Mouse (Mus musculus) G1E (cell line): ENCODE measurements around the gene Fam196b. TPM values are rescaled to one million over a fixed set of nuclear protein-coding genes. Genes with fewer than 3 reads are reported as not detected.

Source experiments
- ATAC-seq: 2 replicates; pipeline ENCODE4 v1.8.0; 2016; ENCODE audit warnings: mild to moderate bottlenecking; ENCODE audit not compliant: insufficient number of reproducible peaks, poor library complexity, low FRiP score, severe bottlenecking; ENCODE audit errors: extremely low read depth
- DNase-seq: peaks from one replicate; pipeline ENCODE4 v3.0.0; 2012; ENCODE audit warnings: low spot score
- H3K27me3 ChIP-seq: 2 replicates; pipeline ENCODE4 v1.6.1; 2012; ENCODE audit warnings: mild to moderate bottlenecking, low read length, inconsistent platforms; ENCODE audit not compliant: insufficient read depth
- H3K36me3 ChIP-seq: replicated peaks from 2 replicates; pipeline ENCODE3; 2012; ENCODE audit warnings: mild to moderate bottlenecking, inconsistent platforms
- H3K4me1 ChIP-seq: 2 replicates; pipeline ENCODE4 v1.6.1; 2012; ENCODE audit warnings: low read depth, low read length, inconsistent platforms, mixed read lengths; ENCODE audit not compliant: insufficient read depth
- H3K4me3 ChIP-seq: 2 replicates; pipeline ENCODE4 v1.5.1; 2012; ENCODE audit warnings: low read depth, mild to moderate bottlenecking, inconsistent platforms, low read length, moderate library complexity, mixed read lengths
- H3K9me3 ChIP-seq: replicated peaks from 2 replicates; pipeline ENCODE4 v1.6.1; 2012; ENCODE audit warnings: inconsistent platforms
- CTCF ChIP-seq: IDR thresholded peaks from 2 replicates; pipeline ENCODE4 v1.5.1; 2012; ENCODE audit warnings: low read depth, low read length, inconsistent platforms, mixed read lengths
- GATA1 ChIP-seq: IDR thresholded peaks from 2 replicates; pipeline ENCODE4 v1.6.1; 2012; ENCODE audit warnings: borderline replicate concordance, low read length, inconsistent platforms, mixed read lengths
- GATA2 ChIP-seq: IDR thresholded peaks from 2 replicates; pipeline ENCODE4 v1.6.1; 2012; ENCODE audit warnings: low read depth, low read length, inconsistent platforms, borderline replicate concordance
- POLR2AphosphoS5 ChIP-seq: IDR thresholded peaks from 2 replicates; pipeline ENCODE4 v1.6.1; 2012; ENCODE audit warnings: low read depth, low read length, inconsistent platforms; ENCODE audit not compliant: insufficient replicate concordance
- TAL1 ChIP-seq: conservative IDR thresholded peaks from 2 replicates; pipeline ENCODE4 v1.6.1; 2012; ENCODE audit warnings: low read depth, low read length, inconsistent platforms, mixed read lengths
- polyA plus RNA-seq: library from polyadenylated mRNA; stranded (reverse); fragments of >175 nt; gene quantifications from 2 replicates; pipeline ENCODE4 v1.2.3, GENCODE M21; 2012
- total RNA-seq, 2 experiments: library from RNA; stranded (forward) in 1 of 2; stranded (reverse) in 1 of 2; fragments of 200-1000 nt in 1 of 2; fragments of >200 nt in 1 of 2; fragmentation: Nextera tagmentation in 1 of 2; gene quantifications; 2 replicates each; pipeline ENCODE4 v1.2.3; 2014 to 2017

The Fam196b gene
- total and polyA plus RNA-seq, 3 experiments, result 0.11 TPM; not detected in 2

GRCm38 (mm10) chr11:34406850-34407249 is 92.2 kb downstream of the Fam196b start:
- no peak for DNase-seq
- H3K4me1 ChIP-seq, result no peaks in the 10 kb centered on the region
- H3K36me3 ChIP-seq, result no peaks in the 10 kb centered on the region
- H3K4me3 ChIP-seq, result no peak overlapping the region
- H3K9me3 ChIP-seq, result peaks cover 29% of the 10 kb centered on the region
- no peak for TF ChIP-seq GATA1
- no peak for TF ChIP-seq TAL1
- no peak for TF ChIP-seq CTCF
- no peak for TF ChIP-seq POLR2AphosphoS5
- no peak for TF ChIP-seq GATA2
- no peaks in the 10 kb centered on the region for H3K27me3 ChIP-seq
- no peak for ATAC-seq

- Histone ChIP-seq H3K9me3 (peaks cover 35% of the 10 kb centered on the region), H3K4me1 (no peaks in the 10 kb centered on the region), H3K4me3 (no peak overlapping the region), H3K36me3 (no peaks in the 10 kb centered on the region), H3K27me3 (no peaks in the 10 kb centered on the region)
- TF ChIP-seq CTCF, result no peak
- no peak for TF ChIP-seq GATA2
- no peak for TF ChIP-seq POLR2AphosphoS5
- no peak for TF ChIP-seq GATA1
- TF ChIP-seq TAL1, result no peak
- DNase-seq (no peak), ATAC-seq (no peak)
These were observed 101.4 kb downstream of the Fam196b start for GRCm38 (mm10) chr11:34415884-34416618.

- ATAC-seq, result no peak
- Histone ChIP-seq H3K9me3 (peaks cover 32% of the 10 kb centered on the region), H3K36me3 (no peaks in the 10 kb centered on the region), H3K4me3 (no peak overlapping the region), H3K27me3 (no peaks in the 10 kb centered on the region), H3K4me1 (no peaks in the 10 kb centered on the region)
- DNase-seq, result no peak
- no peak for TF ChIP-seq GATA1
- TF ChIP-seq GATA2, result no peak
- no peak for TF ChIP-seq POLR2AphosphoS5
- TF ChIP-seq TAL1, result no peak
- no peak for TF ChIP-seq CTCF
These were observed 102.0 kb downstream of the Fam196b start for GRCm38 (mm10) chr11:34416619-34416979.

- no peaks in the 10 kb centered on the region for H3K4me1 ChIP-seq
- no peaks in the 10 kb centered on the region for H3K36me3 ChIP-seq
- H3K9me3 ChIP-seq, result peaks cover 34% of the 10 kb centered on the region
- no peaks in the 10 kb centered on the region for H3K27me3 ChIP-seq
- no peak for ATAC-seq
- H3K4me3 ChIP-seq, result no peak overlapping the region
- no peak for TF ChIP-seq POLR2AphosphoS5
- no peak for TF ChIP-seq GATA1
- no peak for TF ChIP-seq TAL1
- TF ChIP-seq CTCF, result no peak
- no peak for TF ChIP-seq GATA2
- DNase-seq, result no peak
These were observed 106.4 kb downstream of the Fam196b start for GRCm38 (mm10) chr11:34421061-34421460.

GRCm38 (mm10) chr11:34424546-34424945 is 109.9 kb downstream of the Fam196b start:
- Histone ChIP-seq H3K4me1 (no peaks in the 10 kb centered on the region), H3K27me3 (no peaks in the 10 kb centered on the region), H3K4me3 (no peak overlapping the region), H3K9me3 (peaks cover 23% of the 10 kb centered on the region), H3K36me3 (no peaks in the 10 kb centered on the region)
- ATAC-seq, result no peak
- no peak for DNase-seq
- TF ChIP-seq GATA1 (no peak), GATA2 (no peak), TAL1 (no peak), POLR2AphosphoS5 (no peak), CTCF (no peak)

GRCm38 (mm10) chr11:34427212-34427611 is 112.6 kb downstream of the Fam196b start:
- peaks cover 18% of the 10 kb centered on the region for H3K9me3 ChIP-seq
- H3K27me3 ChIP-seq, result no peaks in the 10 kb centered on the region
- H3K4me1 ChIP-seq, result no peaks in the 10 kb centered on the region
- H3K36me3 ChIP-seq, result no peaks in the 10 kb centered on the region
- no peak for DNase-seq
- TF ChIP-seq CTCF (no peak), GATA2 (no peak), POLR2AphosphoS5 (no peak), TAL1 (no peak), GATA1 (no peak)
- no peak for ATAC-seq
- no peak overlapping the region for H3K4me3 ChIP-seq

GRCm38 (mm10) chr11:34430940-34431339 is 116.3 kb downstream of the Fam196b start:
- Histone ChIP-seq H3K9me3 (peaks cover 18% of the 10 kb centered on the region; the same call in 1 of the 2 replicates), H3K4me3 (no peak overlapping the region), H3K27me3 (no peaks in the 10 kb centered on the region), H3K4me1 (no peaks in the 10 kb centered on the region), H3K36me3 (no peaks in the 10 kb centered on the region)
- no peak for DNase-seq
- no peak for ATAC-seq
- TF ChIP-seq POLR2AphosphoS5, result no peak
